Mouse (Mus musculus) erythroblast, embryonic 14.5 days (primary cell): Measurements from ENCODE around the gene Cfap100.

Source experiments
- GATA1 ChIP-seq: IDR thresholded peaks from 2 replicates; pipeline ENCODE4 v1.6.1; 2012; ENCODE audit warnings: low read length, inconsistent platforms, mixed read lengths
- TAL1 ChIP-seq: IDR thresholded peaks from 3 replicates; pipeline ENCODE4 v1.6.1; 2012; ENCODE audit warnings: low read length, inconsistent platforms, mixed read lengths

DNA sequence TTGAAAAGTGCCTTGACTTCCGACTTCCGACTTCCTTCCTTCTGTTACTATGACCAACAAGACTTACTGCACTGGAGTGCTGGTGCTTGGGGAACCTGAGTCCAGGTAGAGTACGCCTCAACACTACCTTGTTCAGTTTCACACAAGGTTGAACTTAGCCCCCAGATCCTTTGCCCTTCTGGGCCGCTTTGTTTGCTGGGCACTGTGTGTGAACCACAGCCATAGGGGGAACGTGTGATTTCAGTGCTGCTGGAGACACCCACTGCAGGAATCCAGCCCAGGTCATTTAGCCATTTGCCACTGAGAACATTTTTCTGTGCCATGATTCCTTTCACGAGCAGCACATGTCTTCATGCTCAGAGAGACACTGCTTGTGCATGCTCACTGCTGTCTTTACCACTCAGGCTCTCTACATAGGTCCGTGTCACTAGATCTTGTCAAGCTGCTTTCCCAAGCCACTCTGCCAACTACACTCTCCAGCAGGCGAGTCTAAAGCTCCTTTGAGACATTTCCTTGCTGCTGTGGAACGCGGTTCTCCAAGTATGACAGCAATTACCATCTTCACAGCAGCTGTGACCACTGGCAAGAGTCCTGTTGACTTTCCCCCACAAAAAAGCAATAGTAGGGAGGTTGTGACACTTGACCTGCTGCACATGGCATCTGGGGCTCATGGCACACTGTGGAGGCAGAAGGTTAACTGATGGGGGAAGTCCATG lies 7.8 kb upstream of the Cfap100 start:
- TF ChIP-seq GATA1, result no peak
- TF ChIP-seq TAL1, result no peak
